Mouse (Mus musculus): Measurements from ENCODE around the gene Psmd1.

Psmd1 gene

DNA sequence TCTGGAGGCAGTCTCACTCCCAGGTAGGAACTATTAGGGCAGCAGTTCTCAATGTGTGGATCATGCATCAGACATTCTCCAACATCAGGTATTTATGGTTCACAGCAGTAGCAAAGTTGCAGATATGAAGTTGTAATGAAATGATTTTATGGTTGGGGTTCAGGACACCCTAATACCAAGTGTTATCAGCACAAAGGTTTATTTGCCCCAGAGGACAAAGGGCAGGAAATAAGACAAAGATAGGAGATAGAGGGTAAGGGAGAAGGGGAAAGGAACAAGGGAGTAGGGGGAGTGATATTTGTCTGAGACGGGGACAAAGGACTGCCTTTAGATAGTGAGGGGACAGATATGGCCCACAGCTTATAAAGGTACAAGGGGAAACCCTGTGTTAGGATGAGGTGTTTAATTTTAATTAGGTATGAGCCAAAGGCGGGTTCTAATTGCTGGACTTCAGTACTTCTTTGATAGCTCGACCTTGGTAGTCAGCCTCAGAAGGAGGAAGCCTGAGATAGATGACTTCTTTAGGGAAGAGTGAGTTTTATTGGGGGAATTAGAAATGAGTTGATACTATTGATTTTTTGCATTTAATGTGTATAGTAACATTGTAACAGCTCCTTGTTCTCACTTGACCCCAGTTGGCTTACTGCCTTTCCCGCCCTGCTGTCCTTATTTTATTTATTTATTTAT, 119.5 kb downstream of the Psmd1 start:
- no peak for TF ChIP-seq CTCF (conservative IDR thresholded peaks at IDR 0.05; ENCODE audit: low read length)
- TF ChIP-seq POU5F1 (IDR thresholded peaks at IDR 0.05; ENCODE audit: borderline replicate concordance, low read length) = no peak
- no peak for TF ChIP-seq NANOG (IDR thresholded peaks at IDR 0.05; ENCODE audit: borderline replicate concordance, low read length)

DNA sequence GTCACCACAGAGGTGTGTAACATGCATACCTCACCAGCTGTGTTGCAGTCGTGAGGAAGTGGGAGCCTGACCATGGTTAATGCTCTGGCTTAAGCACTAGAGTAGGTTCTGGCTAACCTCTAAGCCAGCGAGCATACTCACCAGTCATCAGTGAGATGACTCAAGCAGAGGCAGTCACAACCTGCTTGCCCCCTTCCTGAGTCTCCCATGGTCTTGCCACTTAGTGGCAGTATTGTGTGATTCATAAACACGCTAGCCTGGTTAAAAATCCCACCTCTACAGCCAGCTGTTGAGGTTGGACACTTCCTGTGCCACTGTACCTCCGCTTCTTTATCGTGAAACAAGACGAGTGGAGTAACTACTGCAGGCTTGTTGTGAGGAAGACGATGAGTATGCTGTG, 122.6 kb downstream of the Psmd1 start:
- TF ChIP-seq NANOG (IDR thresholded peaks at IDR 0.05; ENCODE audit: borderline replicate concordance, low read length) (no peak), CTCF (conservative IDR thresholded peaks at IDR 0.05; ENCODE audit: low read length) (no peak), POU5F1 (IDR thresholded peaks at IDR 0.05; ENCODE audit: borderline replicate concordance, low read length) (no peak)
- Histone ChIP-seq H3K36me3 (ENCODE audit: insufficient read depth, low read length) (peaks cover 36% of the 10 kb centered on the region), H3K4me3 (replicated peaks; ENCODE audit: low read length) (no peak overlapping the region), H3K4me1 (replicated peaks; ENCODE audit: low read depth, low read length) (peaks cover 75% of the 10 kb centered on the region), H3K9me3 (ENCODE audit: low read length) (no peaks in the 10 kb centered on the region), H3K27me3 (ENCODE audit: insufficient read depth, low read length) (no peaks in the 10 kb centered on the region)

More for the DNA sequence above, 119.5 kb downstream of the Psmd1 start:
- Histone ChIP-seq H3K9me3 (ENCODE audit: low read length) (no peaks in the 10 kb centered on the region; the same call in 1 of the 2 replicates), H3K4me1 (replicated peaks; ENCODE audit: low read depth, low read length) (peaks cover 71% of the 10 kb centered on the region), H3K36me3 (ENCODE audit: insufficient read depth, low read length) (peaks cover 41% of the 10 kb centered on the region), H3K4me3 (replicated peaks; ENCODE audit: low read length) (no peak overlapping the region), H3K27me3 (ENCODE audit: insufficient read depth, low read length) (no peaks in the 10 kb centered on the region)

DNA sequence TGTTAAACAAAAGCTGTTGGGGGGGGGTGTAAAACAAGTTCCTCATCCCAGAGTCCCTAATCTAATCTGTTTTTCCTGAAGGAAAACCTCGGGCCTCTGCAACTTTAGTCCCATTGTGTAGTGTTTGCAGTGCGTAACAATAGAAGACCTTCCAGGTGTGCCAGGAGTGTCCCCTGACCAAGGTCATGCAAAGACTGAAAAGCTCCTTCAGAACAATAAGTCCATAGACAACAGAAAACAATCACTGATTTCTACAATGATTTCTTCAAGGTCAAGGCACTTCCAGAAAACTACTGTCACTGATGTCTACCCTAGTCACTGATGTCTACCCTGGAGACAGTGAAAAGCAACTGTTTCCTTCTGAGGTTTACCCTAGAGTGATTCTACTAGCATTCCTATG, 123.7 kb downstream of the Psmd1 start:
- TF ChIP-seq POU5F1 (IDR thresholded peaks at IDR 0.05; ENCODE audit: borderline replicate concordance, low read length) (no peak), CTCF (conservative IDR thresholded peaks at IDR 0.05; ENCODE audit: low read length) (no peak), NANOG (IDR thresholded peaks at IDR 0.05; ENCODE audit: borderline replicate concordance, low read length) (peak; percentile 82)
- Histone ChIP-seq H3K4me1 (replicated peaks; ENCODE audit: low read depth, low read length) (peaks cover 64% of the 10 kb centered on the region), H3K9me3 (ENCODE audit: low read length) (no peaks in the 10 kb centered on the region)

GRCm38 (mm10) chr1:86188271-86188670, 124.1 kb downstream of the Psmd1 start:
- TF ChIP-seq CTCF (conservative IDR thresholded peaks at IDR 0.05; ENCODE audit: low read length) (no peak), NANOG (IDR thresholded peaks at IDR 0.05; ENCODE audit: borderline replicate concordance, low read length) (no peak), POU5F1 (IDR thresholded peaks at IDR 0.05; ENCODE audit: borderline replicate concordance, low read length) (no peak)

More for the DNA sequence above, 123.7 kb downstream of the Psmd1 start:
- H3K4me3 ChIP-seq (replicated peaks; ENCODE audit: low read length) = peak overlapping the region; percentile 35
- H3K36me3 ChIP-seq (ENCODE audit: insufficient read depth, low read length) = peaks cover 38% of the 10 kb centered on the region
- H3K27me3 ChIP-seq (ENCODE audit: insufficient read depth, low read length) = no peaks in the 10 kb centered on the region

More at GRCm38 (mm10) chr1:86188271-86188670, 124.1 kb downstream of the Psmd1 start:
- Histone ChIP-seq H3K4me3 (replicated peaks; ENCODE audit: low read length) (peak overlapping the region; percentile 35), H3K36me3 (ENCODE audit: insufficient read depth, low read length) (peaks cover 37% of the 10 kb centered on the region), H3K27me3 (ENCODE audit: insufficient read depth, low read length) (no peaks in the 10 kb centered on the region), H3K9me3 (ENCODE audit: low read length) (no peaks in the 10 kb centered on the region), H3K4me1 (replicated peaks; ENCODE audit: low read depth, low read length) (peaks cover 60% of the 10 kb centered on the region)

Measured in E14TG2a.4 (cell line).